Mouse (Mus musculus) yolk sac, embryonic 10.5 days (tissue): Measurements from ENCODE around the gene Wdr34.

Experiments used
- DNase-seq: peaks from one replicate; pipeline ENCODE4 v3.0.0-alpha.2; 2017; ENCODE audit warnings: low spot score

The Wdr34 gene

DNA sequence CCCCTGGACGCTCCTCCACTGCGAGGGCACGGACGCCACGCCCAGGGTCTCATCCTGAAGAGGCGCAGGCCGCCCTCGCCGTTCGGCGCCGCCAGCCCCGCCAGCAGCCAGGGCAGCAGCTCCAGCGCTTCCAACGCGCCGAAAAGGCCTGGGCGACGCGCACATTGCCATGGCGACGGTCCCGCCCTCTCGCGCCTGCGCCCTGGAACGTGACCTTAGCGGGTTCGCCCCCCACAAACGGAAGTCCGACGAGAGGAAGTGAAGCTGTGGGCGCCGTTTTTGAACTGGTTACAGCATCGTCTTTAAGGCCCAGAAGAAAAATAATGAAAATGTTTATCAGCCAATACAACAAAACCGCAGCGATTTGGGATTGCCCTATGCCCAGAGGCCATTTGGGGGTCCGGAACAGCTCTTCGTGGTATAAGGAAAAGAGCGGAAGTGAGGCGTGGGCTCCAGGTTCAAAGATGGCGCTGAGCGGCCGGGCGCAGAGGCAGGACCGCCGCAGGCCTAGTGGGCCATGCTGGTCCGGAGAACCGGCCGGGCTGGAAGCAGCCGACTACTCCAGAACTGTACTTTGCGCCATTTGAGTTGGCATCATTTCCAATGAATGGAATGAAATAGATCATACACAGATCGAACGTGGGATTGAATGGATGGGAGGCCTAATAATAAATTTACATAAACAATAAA lies at the start of gene Wdr34:
Wdr34 (minus strand) TSS at position 183 of the 690 bp plus-strand sequence.
- DNase-seq: peak; percentile 97

GRCm38 (mm10) chr2:30095882-30096527 lies 47.3 kb upstream of the Wdr34 start:
- DNase-seq: no peak

GRCm38 (mm10) chr2:30094208-30094588 lies 45.5 kb upstream of the Wdr34 start:
- DNase-seq: no peak

GRCm38 (mm10) chr2:30093471-30094207 lies 45.0 kb upstream of the Wdr34 start, which contains the start of gene Zdhhc12:
Zdhhc12 (minus strand) TSS chr2:30093648.
- peak; percentile 99 for DNase-seq

- no peak for DNase-seq
These were observed 43.7 kb upstream of the Wdr34 start for GRCm38 (mm10) chr2:30092280-30092918.

- DNase-seq: no peak
These were observed 42.8 kb upstream of the Wdr34 start for GRCm38 (mm10) chr2:30091521-30091920.

DNA sequence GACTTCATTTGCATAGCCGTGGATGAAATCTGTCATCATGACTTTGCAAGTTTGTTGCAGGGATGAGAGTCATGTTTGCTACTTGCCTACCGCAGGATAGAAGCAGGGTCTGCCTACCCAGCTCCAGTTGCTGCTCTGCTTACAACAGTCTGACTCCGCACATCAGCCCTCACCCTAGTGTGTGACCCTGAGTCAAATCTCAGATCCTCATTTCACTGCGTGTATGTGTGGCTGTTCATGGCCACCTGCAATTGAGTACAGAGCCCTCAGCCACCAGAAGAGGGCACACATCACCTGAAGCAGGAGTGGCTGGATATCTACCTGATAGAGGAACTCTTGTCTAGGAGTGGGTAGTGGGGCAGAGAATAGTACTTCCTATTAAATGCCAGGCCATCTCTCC lies 38.6 kb upstream of the Wdr34 start:
- no peak for DNase-seq

- no peak for DNase-seq
These were observed 36.0 kb upstream of the Wdr34 start for GRCm38 (mm10) chr2:30084632-30085031.

DNA sequence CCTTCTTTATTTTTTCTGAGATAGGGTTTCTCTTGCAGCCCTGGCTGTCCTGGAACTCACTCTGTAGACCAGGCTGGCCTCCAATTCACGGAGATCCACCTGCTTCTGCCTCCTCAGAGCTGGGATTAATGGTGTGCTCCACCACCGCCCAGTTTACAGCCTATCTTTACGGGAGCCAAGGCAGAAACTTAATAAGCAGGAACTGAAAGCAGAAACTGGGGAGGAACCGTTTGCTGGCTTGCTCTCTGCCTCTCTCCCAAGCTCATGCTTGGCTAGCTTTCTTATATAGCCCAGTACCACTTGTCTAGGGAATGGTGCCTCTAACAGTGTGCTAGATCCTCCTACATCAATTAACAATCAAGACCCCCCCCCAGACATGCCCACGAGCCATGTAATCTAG lies 35.4 kb upstream of the Wdr34 start:
- no peak for DNase-seq

- DNase-seq: no peak
These were observed 31.6 kb upstream of the Wdr34 start for GRCm38 (mm10) chr2:30080181-30080800.

DNA sequence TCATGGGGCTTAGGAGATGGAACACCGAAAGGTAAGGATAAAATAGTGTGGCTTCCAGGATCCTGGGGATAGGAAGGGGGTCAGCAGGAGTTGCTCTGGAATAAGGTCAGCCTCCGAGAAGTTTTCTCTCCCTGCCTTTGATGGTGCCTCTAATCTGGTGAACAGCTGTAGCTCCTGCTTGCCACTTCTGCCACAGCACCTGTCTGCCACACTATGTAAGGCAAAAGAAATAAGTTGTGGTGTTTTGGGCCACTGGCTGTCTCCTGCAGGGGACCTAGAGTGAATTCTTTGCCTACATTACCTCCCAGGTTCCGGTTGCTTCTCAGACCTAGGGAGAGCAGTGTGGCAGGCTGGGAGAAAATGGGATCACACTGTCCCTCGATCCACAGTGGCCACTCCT lies 30.1 kb upstream of the Wdr34 start:
- DNase-seq: no peak

GRCm38 (mm10) chr2:30078349-30078712 lies 29.6 kb upstream of the Wdr34 start:
- no peak for DNase-seq

DNA sequence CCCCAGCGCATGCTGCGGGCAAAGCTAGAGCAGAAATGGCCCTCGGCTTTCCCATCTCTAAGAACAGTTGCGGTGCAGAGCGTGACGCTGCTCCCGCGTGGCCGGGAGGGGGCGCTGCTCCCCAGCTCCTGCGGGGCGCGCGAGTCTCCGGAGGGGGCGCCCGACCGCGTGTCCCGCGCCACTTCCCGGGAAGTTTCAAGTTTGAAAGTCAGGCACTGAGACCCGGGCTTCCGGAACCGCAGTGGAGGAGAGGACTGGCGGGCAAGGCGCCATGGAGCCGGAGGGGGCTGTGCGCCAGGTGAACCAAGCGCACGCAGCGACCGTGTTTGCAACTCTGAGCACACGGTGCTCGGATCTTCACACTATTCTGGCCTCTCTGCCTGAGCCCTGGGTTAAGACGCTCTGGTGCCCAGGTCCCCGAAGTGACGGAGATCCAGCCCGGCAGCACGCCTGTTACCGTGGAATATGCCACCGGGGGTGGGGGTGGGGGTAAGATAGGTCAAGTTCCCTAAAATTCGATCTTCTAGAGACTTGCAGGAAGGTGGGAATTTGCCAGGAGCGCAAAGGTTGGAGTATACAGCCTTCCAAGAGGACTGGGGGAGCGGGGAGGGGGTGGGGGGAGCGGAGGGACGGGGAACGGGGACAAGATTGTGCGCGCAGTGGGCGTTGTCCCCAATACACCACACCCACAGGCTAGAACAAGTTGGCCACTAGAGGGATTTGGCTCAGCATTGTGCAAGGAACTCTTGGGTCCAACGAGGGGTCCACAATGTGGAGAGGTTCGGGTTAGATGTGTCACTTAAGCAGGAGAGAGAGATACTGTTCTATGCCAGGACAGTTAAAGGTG lies 29.0 kb upstream of the Wdr34 start, which contains the start of gene Pkn3:
Pkn3 (plus strand) TSS at position 183 of the 847 bp plus-strand sequence.
- peak; percentile 82 for DNase-seq

GRCm38 (mm10) chr2:30076959-30077358 lies 28.3 kb upstream of the Wdr34 start:
- DNase-seq: no peak

- no peak for DNase-seq
These were observed 27.8 kb upstream of the Wdr34 start for GRCm38 (mm10) chr2:30076439-30076838.

DNA sequence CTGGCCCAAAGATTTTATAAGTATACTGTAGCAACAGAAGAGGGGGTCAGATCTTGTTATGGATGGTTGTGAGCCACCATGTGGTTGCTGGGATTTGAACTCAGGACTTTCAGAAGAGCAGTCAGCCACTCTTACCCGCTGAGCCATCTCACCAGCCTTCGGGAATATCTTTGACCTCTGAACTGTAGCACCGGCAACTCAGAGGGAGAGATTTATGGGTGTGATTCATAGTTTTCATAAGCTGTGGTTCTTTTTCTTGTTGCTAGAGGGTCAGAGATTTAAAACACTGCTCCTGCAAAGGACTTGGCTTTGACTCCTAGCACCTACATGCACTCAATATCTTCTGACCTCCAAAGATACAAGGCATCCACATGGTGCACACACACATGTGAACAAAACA lies 26.9 kb upstream of the Wdr34 start:
- no peak for DNase-seq

DNA sequence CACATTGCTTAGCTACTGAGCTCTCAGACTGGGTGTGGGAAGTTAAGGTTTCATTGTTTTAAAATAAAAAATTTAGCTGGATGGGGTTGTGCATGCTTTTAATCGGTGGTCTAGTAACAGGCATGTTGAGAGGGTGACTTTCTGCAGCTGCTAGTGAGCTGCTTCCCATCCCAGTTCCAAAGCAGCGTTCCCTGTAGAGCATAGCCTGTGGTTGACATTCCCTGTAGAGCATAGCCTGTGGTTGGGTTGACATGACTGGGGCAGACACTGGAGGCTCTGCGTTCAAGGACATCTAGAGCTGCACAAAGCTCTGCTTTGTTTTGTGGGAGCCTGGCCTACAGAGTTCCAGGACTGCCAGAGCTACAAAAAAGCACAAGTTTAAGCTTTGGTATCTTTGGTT lies 24.6 kb upstream of the Wdr34 start:
- DNase-seq: no peak

GRCm38 (mm10) chr2:30072875-30073274 lies 24.2 kb upstream of the Wdr34 start:
- DNase-seq: no peak

DNA sequence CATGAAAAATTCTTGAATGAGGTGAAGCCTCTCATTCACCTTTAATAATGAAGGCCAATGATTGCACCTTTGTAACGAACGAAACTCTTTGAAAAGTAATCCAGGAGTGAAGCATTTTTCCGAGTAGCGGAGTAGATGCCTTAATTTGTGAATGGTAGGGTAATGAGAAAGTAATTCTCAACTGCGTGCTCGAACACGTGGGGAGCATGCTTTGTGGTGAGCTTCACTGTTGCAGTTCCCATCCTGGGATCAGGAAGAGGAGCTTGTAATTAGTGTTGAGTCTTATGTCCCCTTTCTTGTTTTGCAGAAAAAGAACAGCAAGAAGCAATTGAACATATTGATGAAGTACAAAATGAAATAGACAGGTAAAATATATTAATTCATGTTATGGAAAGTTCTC lies 19.3 kb upstream of the Wdr34 start:
- no peak for DNase-seq

DNA sequence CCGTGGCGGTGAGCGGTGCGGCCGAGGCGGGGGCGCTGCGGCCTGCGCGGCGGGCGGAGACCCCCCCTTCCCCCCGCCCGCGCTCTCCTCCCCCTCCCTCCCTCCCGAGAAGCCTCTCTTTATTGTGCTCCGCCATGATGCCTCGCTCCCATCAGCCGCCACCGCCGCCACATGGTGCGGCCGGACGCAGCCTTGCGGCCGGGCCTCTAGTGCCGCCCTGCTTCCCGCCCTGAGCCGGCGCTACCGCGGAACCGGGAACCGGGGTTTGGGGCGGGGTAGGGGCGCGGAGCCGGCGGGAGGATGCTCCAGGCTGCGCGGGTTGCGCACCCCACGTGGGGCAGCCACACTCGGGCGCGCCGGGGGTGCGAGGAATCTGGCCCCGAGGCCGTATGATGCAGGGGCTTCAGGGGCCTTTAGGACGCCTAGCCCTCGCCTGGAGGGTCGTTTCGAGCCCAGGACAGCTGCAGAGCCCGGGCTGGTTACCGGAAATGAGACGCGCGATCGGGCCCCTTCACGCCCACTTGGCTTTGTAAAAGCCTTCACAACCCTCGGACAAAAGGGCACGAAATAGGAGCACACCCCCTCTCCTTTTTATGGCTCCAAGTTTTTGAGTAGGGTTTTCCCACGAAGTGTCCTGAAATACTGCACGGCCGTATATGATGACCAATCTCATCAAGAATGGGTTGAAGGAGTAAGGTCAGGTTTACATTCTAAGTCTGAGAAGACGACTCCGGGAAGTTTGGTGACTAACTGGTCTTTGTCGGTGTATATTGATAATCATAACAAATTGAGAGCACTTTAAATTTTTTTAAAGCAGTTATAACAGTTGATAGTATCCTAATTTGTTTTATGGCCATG lies 18.6 kb upstream of the Wdr34 start:
- peak; percentile 64 for DNase-seq
